Mouse (Mus musculus): ENCODE data around the gene Zc2hc1c.

Zc2hc1c gene

DNA sequence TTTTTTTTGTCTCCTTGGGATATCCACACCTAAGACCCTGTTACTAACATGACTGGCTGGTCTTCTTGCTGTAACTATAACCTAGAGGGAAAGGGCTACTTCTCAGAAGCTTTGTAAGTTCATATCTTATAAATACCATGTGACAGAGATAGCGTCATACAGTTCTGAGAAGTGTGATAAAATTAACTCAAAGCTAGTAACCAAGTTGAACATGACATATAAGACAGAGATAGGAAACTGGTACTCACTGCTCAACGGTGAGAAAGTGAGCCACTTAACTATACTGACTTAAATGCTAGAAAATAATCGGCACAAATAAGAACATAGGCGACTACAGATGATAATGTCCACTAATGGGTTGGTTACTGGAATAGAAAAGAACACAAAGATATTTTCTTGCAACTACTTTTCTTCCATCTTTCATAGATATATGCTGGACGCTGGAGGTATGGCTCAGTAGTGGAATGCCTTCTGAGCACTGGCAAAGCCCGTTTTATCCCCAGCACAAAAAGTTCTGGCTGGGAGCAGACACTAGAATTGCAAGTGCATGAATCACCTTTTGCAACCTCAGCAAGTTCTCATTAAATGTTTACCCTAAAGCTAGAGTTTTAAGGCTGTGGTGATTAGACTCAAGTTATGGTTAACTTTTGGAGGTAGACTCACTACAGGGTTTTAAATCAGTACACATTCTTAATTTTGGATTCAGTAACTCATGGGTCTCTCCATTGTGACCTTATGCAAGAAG lies 49.3 kb downstream of the Zc2hc1c start:
- intact Hi-C loops (cut with DNase I), result no loop called here

DNA sequence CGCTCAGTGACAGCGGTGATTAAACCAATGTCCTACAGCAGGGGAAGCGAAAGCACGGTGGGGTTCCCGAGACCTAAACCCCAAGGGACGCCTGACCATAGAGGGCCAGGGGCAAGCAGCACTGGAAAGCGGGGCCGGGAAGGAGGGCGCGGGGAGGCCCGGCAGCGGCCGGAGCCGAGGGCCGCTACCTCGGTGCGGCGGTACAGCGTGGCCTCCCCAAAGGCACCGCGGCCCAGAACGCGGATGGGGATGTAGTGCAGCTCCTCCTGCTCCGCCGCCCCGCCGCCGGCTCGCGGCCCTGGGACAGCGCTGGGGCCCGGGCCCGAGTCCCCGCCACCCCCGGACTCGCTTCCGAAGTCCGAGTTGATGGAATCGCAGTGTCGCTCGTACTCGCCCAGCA lies 50.4 kb downstream of the Zc2hc1c start:
- intact Hi-C loops (cut with DNase I), result no loop called here

DNA sequence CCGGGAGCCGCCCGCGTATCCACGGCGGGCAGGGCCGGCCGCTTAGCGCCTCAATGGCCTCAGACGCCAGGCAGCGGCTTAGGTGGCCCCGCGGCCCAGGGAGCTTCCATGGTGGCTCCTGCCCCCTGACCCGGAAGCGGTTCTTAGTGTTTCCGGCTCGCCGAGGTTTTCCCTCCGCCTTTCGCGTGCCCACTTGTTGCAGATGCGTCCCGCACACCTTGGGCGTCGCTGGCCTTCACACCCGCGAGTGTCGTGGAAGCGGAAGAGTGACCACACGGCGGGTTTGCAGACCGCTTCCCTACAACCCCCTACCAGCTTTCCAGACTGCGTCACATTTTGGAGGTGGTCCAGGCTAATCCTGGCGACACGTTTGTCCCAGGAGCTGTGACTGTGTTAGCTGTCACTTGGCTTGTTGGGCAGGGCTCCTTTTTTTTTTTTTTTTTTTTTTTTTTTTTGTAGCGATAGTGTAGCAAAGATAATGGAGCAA lies 50.9 kb downstream of the Zc2hc1c start, which contains the start of gene Nek9:
Gene Nek9 (minus strand): TSS at position 120 of the 487 bp plus-strand sequence.
- intact Hi-C loops (cut with DNase I), result no loop called here

DNA sequence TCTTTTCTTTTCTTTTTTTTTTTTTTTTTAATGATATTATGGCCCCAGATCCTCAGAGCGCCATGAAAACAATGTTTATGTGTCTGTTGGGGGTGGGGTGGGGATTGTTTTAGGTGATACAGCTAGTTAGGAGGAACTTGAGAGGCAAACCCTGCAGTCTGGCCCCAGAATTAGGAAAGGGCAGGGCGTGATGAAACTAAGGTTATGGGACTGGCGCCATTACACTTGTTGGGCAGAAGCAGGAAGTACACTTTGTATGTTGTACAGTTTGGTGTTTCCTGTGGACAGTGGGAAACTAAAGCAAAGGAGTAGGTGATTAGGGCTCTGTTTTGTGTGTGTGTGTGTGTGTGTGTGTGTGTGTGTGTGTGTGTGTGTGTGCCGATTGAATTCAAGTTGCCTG lies 51.6 kb downstream of the Zc2hc1c start:
- intact Hi-C loops (cut with DNase I), result loop anchor here (10.0 kb wide), 1 partner anchor 325 kb away; no protein-coding TSS in a partner anchor

DNA sequence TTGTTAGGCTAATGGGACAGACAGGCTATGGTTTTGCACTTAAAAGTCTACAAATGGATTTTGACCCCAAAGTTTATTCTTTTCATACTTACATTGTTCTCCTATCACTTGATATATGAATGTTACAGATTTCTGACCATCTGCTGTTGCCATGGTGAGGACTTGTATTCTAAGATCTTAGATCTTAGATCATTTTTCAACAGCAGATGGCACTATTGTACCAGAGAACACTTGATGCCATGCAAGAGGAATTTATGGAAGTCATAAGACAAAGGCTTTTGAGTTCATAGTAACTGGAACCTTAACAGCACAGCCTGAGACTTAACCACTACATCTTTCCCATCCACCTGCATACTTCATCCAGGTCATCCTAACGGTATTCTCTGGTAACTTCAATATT lies 52.7 kb downstream of the Zc2hc1c start:
- intact Hi-C loops (cut with DNase I), result loop anchor here (10.0 kb wide), 1 partner anchor 324 kb away; no protein-coding TSS in a partner anchor

DNA sequence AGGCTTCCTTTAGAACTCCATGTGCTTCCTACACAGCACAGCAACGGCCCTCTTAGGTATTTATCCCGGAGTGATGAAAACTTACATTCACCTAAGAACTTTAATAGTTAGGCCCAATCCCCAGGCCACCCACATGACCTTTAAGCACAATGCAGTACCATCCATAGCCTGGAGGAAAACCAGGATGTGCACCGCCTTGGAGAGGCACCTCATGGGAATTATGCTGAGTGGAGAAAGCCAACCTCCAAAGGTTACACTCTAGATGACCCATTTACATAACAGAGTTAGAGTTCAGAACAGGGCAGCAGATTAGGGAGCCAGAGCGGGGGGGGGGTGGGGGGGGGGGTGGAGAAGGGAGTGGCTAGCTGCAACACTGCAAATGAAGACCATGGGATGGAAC lies 53.9 kb downstream of the Zc2hc1c start:
- intact Hi-C loops (cut with DNase I), result loop anchor here (10.0 kb wide), 1 partner anchor 322 kb away; no protein-coding TSS in a partner anchor

DNA sequence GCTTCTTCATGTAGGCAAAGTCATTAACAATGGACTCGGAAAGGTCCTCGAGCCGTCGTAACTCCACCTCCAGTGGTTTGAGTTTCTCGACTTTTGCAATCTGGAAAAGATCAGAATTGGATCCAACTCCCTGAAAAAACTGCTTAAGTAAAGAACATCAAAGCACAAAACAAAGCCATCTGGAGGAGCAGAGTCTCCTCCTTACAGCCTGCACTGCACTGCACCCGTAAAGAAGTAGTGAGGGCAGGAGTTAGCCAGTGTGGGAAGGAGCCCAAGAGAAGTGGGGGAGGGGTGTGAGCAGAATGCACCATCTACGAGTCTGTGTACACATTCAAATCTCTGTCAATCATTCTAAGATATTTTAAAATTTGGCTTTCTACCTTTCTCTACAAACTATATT lies 55.9 kb downstream of the Zc2hc1c start:
- intact Hi-C loops (cut with DNase I), result loop anchor here (10.0 kb wide), 1 partner anchor 321 kb away; no protein-coding TSS in a partner anchor

DNA sequence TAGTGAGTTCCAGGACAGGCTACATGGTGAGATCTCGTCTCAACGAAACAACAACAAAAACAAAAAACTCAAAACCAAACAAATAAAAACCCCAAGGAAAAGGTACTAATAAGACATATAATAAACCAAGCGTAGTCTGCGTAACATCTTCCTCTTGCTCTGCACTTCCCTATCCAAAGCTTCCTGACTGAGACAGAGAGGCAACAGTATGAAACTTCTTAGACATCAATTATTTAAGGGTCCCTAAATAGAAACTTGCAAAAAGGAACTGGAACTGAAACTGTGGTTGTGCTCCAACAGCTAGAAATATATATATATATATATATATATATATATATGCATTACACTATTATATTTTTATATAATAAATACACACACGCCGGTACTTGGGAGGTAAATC lies 57.2 kb downstream of the Zc2hc1c start:
- intact Hi-C loops (cut with DNase I), result loop anchor here (10.0 kb wide), 1 partner anchor 319 kb away; no protein-coding TSS in a partner anchor

DNA sequence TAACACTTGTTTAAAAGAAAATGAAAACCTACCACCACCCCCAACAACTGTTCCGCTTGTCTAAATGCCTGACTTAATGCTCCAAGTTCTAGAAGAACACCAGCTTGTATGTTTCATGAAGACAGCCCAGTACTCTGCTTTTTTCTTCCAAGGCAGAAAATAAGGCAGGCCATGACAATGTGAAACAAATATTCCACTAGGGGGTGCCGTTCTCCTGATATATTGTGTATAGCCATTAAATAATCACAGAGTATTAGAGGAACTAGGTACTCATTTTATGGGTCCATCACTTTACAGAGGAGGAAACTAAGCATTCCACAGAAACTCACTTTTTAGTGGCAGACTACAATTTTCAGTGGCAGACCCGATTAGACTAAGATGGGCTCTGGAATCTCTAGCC lies 58.0 kb downstream of the Zc2hc1c start:
- intact Hi-C loops (cut with DNase I), result loop anchor here (10.0 kb wide), 1 partner anchor 318 kb away; no protein-coding TSS in a partner anchor

DNA sequence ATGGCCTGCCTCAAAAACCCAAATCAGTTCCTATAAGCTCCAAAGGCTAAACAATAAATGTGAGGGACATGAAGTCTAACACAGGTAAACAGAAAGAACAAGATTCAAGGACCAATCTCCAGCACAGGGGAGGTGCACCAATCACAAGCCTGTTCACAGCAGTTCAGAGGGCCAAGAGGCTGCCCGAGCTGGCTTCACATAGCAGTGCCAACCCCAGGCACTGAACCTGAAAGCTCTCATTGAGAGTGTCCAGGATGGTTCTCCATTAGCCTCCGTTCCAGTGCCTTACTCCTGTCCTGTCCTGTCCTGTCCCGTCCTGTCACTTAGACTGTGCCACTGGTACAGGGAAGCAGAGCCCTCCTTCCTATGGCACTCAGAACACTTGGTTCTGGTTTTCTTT lies 58.8 kb downstream of the Zc2hc1c start:
- intact Hi-C loops (cut with DNase I), result loop anchor here (10.0 kb wide), 1 partner anchor 318 kb away; no protein-coding TSS in a partner anchor

DNA sequence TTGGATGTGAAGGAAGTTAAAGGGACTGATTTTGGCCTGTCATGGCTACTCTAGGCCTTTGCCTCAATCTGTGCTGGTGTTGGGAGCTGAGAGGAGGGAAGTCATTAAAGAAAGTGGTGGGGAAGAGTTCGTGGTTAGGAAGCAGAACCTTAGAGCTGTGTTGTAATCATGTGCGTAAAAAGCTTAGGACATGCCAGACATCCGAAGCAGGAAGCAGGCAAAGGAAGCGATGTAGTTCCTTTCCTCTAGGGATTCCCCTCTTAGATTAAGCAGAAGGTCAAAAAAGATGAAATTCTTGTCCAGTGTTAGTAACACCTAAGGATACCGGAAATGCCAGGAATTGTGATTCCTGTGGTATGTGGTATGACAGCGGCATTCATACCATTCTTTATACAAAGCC lies 59.9 kb downstream of the Zc2hc1c start:
- intact Hi-C loops (cut with DNase I), result loop anchor here (2.0 to 10.0 kb wide), 2 partner anchors 138 to 316 kb away; no protein-coding TSS in a partner anchor

Small RNA genes within 50 kb of the gene (microRNA-seq; reads per million reads assigned to microRNA genes)
- gene Mir6938, result 0 to 0.12 reads per million in 2 experiments
